Mouse (Mus musculus) intestine, postnatal 0 days (tissue): Measurements from ENCODE around the gene Eif4a3. TPM values are rescaled to one million over a fixed set of nuclear protein-coding genes. Genes with fewer than 3 reads are reported as not detected.

Experiments used
- ATAC-seq: fragments of 200-750 bp; cut with Nextera tagmentation; 2 replicates; pipeline ENCODE4 v1.8.0; 2017; ENCODE audit warnings: mild to moderate bottlenecking, moderate TSS enrichment, moderate library complexity
- H3K27ac ChIP-seq: fragments of 300-500 bp; sonication (generic); 2 replicates; pipeline ENCODE4 v1.5.1; 2014; ENCODE audit warnings: mild to moderate bottlenecking, low read depth, low read length, moderate library complexity
- H3K27me3 ChIP-seq: fragments of 300-500 bp; sonication (generic); replicated peaks from 2 replicates; pipeline ENCODE4 v1.6.1; 2014; ENCODE audit warnings: low read length, mixed read lengths; ENCODE audit not compliant: control insufficient read depth, insufficient read depth
- H3K36me3 ChIP-seq: fragments of 300-500 bp; sonication (generic); 2 replicates; pipeline ENCODE4 v1.6.1; 2014; ENCODE audit warnings: mild to moderate bottlenecking, moderate library complexity; ENCODE audit not compliant: control insufficient read depth, insufficient read depth
- H3K4me1 ChIP-seq: fragments of 300-500 bp; sonication (generic); replicated peaks from 2 replicates; pipeline ENCODE4 v1.6.1; 2014; ENCODE audit warnings: antibody characterized with exemption, low read length, mixed read lengths; ENCODE audit not compliant: control insufficient read depth, insufficient read depth
- H3K4me2 ChIP-seq: fragments of 300-500 bp; sonication (generic); replicated peaks from 2 replicates; pipeline ENCODE4 v1.6.1; 2014; ENCODE audit warnings: low read depth, mild to moderate bottlenecking, moderate library complexity
- H3K4me3 ChIP-seq: fragments of 300-500 bp; sonication (generic); 2 replicates; pipeline ENCODE4 v1.5.1; 2014; ENCODE audit warnings: low read depth, low read length
- H3K9ac ChIP-seq: fragments of 300-500 bp; sonication (generic); 2 replicates; pipeline ENCODE4 v1.6.1; 2014; ENCODE audit warnings: mild to moderate bottlenecking, low read depth, low read length
- H3K9me3 ChIP-seq: fragments of 300-500 bp; sonication (generic); 2 replicates; pipeline ENCODE4 v1.6.1; 2016; ENCODE audit warnings: mixed run types; ENCODE audit not compliant: control insufficient read depth
- CTCF ChIP-seq: sonication (generic); IDR thresholded peaks from 2 replicates; pipeline ENCODE4 v1.5.1; 2016; ENCODE audit warnings: low read depth, mild to moderate bottlenecking, control low read depth, antibody characterized with exemption, moderate library complexity
- WGBS: fragments of 180-500 bp; shearing (Covaris S2); extraction: QIAGEN DNeasy Blood & Tissue Kit; methylation state at CpG from one replicate; pipeline ENCODE4 v1.1.7; 2014; 5-methylcytosine and 5-hydroxymethylcytosine counted together
- polyA plus RNA-seq: library from polyadenylated mRNA; unstranded; fragments of >200 nt; fragmentation: Nextera tagmentation; extraction: Ambion mirVana; gene quantifications from 2 replicates; pipeline ENCODE4 v1.2.1, GENCODE M21; 2015

Eif4a3 gene
- polyA plus RNA-seq, 1 experiment from 2014 or later = 162 TPM

DNA sequence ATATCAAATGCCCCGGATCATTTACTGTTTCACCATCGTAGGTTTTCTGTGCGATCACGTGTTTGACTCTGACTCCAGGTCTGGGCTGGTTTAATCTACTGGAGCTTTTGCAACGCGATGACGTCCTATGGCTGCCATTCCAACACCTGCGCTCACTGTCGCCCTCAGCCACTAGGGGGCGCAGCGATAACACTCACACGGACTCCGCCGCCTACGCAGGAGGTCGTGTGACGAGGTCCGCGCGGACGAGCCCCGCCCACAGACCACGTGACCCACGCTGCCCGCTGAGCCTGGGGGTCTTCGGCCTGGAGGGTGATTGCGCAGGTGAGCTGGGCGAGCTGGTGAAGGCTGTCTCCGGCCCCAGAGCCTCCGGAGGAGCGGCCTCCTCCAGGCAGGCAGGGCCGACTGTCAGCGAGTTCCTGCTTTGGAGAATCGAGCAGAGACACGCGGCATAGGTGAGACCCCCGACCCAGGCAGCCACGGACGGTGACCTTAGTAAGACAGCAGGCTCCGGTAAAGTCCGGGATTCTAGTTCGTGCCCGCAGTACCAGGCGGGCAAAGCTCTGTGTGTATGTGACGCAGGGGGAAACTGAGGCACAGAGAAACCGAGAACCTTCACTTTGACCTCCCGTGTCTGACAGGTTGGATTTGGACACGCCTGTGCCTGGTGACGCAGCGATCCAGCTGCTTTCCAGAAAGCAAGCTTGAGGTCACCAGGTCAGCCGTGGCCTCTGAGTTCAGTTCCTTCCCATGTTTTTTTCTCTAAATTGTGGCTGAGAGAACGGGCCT is 31.9 kb downstream of the Eif4a3 start, which contains the start of gene Gaa:
TSS of gene Gaa (plus strand) at position 120 of the 789 bp plus-strand sequence.
- no peaks in the 10 kb centered on the region for H3K9me3 ChIP-seq
- H3K4me3 ChIP-seq = peak within 1 kb of the TSS; percentile 64
- H3K27ac ChIP-seq = peak within 1 kb of the TSS; percentile 87
- H3K36me3 ChIP-seq = peaks cover 7% of the 10 kb centered on the region; the same call in 1 of the 2 replicates
- peak; percentile 83 for ATAC-seq
- H3K27me3 ChIP-seq = no peaks in the 10 kb centered on the region
- WGBS = 2% methylated on average over 52 of the region's 52 CpGs
- TF ChIP-seq CTCF = peak; percentile 100
- peak within 1 kb of the TSS; percentile 97 for H3K4me2 ChIP-seq
- H3K4me1 ChIP-seq = no peaks in the 10 kb centered on the region
- H3K9ac ChIP-seq = peak within 1 kb of the TSS; percentile 79

DNA sequence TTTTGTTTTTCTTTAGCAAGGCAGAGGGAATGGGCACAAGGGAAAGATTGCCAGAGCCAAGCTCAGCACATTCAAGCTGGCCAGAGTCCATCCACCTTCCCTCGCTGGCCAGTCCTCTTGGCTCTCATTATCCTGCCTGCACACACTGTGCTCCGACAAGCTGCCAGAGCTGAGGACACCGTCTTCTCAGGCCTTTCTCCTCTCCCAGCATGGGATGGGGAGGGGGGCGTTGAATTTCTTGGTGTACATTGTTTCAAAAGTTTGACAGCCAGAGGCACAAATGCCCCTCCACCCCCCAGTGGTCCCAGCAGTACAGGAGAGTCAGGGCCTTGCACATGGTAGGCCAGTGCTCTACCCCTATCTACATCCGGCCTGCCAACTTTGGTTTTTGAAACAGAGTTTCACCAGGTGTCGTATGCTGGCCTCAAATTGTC is 32.6 kb downstream of the Eif4a3 start:
- Histone ChIP-seq H3K36me3 (peaks cover 3% of the 10 kb centered on the region; the same call in 1 of the 2 replicates), H3K4me1 (no peaks in the 10 kb centered on the region), H3K27ac (peak overlapping the region; percentile 31; the same call in 1 of the 2 replicates), H3K9me3 (no peaks in the 10 kb centered on the region), H3K4me2 (peak overlapping the region; percentile 97), H3K9ac (no peak overlapping the region), H3K27me3 (no peaks in the 10 kb centered on the region), H3K4me3 (no peak overlapping the region)
- no peak for TF ChIP-seq CTCF
- whole genome bisulfite sequencing = 41% methylated on average over 6 of the region's 6 CpGs
- peak; percentile 23; the same call in 1 of the 2 replicates for ATAC-seq

GRCm38 (mm10) chr11:119265811-119266210 is 34.1 kb downstream of the Eif4a3 start:
- 69% methylated on average over 7 of the region's 7 CpGs for WGBS
- H3K4me2 ChIP-seq = no peak overlapping the region
- no peak overlapping the region for H3K27ac ChIP-seq
- no peaks in the 10 kb centered on the region for H3K27me3 ChIP-seq
- no peaks in the 10 kb centered on the region for H3K4me1 ChIP-seq
- TF ChIP-seq CTCF = no peak
- no peak for ATAC-seq
- H3K4me3 ChIP-seq = no peak overlapping the region
- H3K9ac ChIP-seq = no peak overlapping the region
- no peaks in the 10 kb centered on the region for H3K9me3 ChIP-seq
- peaks cover 3% of the 10 kb centered on the region; the same call in 1 of the 2 replicates for H3K36me3 ChIP-seq

DNA sequence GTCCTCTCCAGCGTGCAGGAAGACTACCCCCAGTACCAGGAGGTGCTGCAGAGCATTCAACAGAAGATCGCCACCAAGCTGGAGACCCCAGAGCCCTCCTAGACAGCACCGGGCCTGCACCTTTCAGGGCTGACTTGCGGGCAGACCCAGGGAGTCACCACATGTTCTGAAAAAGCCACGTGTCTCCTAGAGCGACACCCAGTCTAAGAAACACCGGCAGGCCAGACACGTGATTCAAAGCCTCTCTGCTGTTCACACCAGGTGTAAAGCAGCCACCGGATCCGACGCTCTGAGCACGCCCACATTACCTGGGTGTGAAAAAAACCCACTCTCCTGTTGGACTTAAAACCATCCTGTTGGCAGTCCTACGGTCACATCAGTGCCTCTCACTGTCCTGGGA is 35.5 kb downstream of the Eif4a3 start:
- ATAC-seq = no peak
- H3K4me3 ChIP-seq = no peak overlapping the region
- TF ChIP-seq CTCF = no peak
- no peaks in the 10 kb centered on the region; the same call in 1 of the 2 replicates for H3K36me3 ChIP-seq
- H3K4me1 ChIP-seq = no peaks in the 10 kb centered on the region
- H3K9ac ChIP-seq = no peak overlapping the region
- 91% methylated on average over 13 of the region's 13 CpGs for WGBS
- H3K27ac ChIP-seq = no peak overlapping the region
- no peaks in the 10 kb centered on the region for H3K27me3 ChIP-seq
- no peaks in the 10 kb centered on the region for H3K9me3 ChIP-seq
- no peak overlapping the region for H3K4me2 ChIP-seq

GRCm38 (mm10) chr11:119259977-119260376 is 39.9 kb downstream of the Eif4a3 start:
- no peaks in the 10 kb centered on the region for H3K27me3 ChIP-seq
- TF ChIP-seq CTCF = no peak
- H3K4me2 ChIP-seq = no peak overlapping the region
- 85% methylated on average over 8 of the region's 8 CpGs for WGBS
- H3K9ac ChIP-seq = no peak overlapping the region
- H3K27ac ChIP-seq = no peak overlapping the region
- H3K9me3 ChIP-seq = no peaks in the 10 kb centered on the region
- no peaks in the 10 kb centered on the region for H3K36me3 ChIP-seq
- no peaks in the 10 kb centered on the region for H3K4me1 ChIP-seq
- ATAC-seq = no peak
- H3K4me3 ChIP-seq = no peak overlapping the region

- Histone ChIP-seq H3K36me3 (no peaks in the 10 kb centered on the region), H3K4me3 (0 out of 2 replicates have a peak overlapping the region, but pooled peaks have one; percentile 7), H3K9me3 (no peaks in the 10 kb centered on the region), H3K27me3 (no peaks in the 10 kb centered on the region), H3K4me1 (no peaks in the 10 kb centered on the region), H3K9ac (no peak overlapping the region), H3K27ac (no peak overlapping the region), H3K4me2 (peak overlapping the region; percentile 44)
- 51% methylated on average over 23 of the region's 23 CpGs for WGBS
- no peak for TF ChIP-seq CTCF
- peak; percentile 50 for ATAC-seq
These were observed 41.1 kb downstream of the Eif4a3 start for GRCm38 (mm10) chr11:119258572-119259322.
